Mouse (Mus musculus) stomach, embryonic 14.5 days (tissue): ENCODE measurements around the gene Ass1. TPM values are rescaled to one million over a fixed set of nuclear protein-coding genes. Genes with fewer than 3 reads are reported as not detected.

ENCODE experiments used
- ATAC-seq: fragments of 200-750 bp; cut with Nextera tagmentation; 2 replicates; pipeline ENCODE4 v1.8.0; 2017; ENCODE audit warnings: low read depth, moderate TSS enrichment; ENCODE audit not compliant: insufficient number of reproducible peaks, insufficient read depth, low FRiP score
- H3K27ac ChIP-seq: fragments of 300-500 bp; sonication (generic); 2 replicates; pipeline ENCODE4 v1.5.1; 2014; ENCODE audit warnings: mild to moderate bottlenecking, low read length, moderate library complexity, mixed read lengths
- H3K27me3 ChIP-seq: fragments of 300-500 bp; sonication (generic); 2 replicates; pipeline ENCODE4 v1.6.1; 2014; ENCODE audit warnings: low read length, control low read depth, mixed read lengths; ENCODE audit not compliant: control insufficient read depth, insufficient read depth
- H3K36me3 ChIP-seq: fragments of 300-500 bp; sonication (generic); 2 replicates; pipeline ENCODE4 v1.6.1; 2014; ENCODE audit warnings: mild to moderate bottlenecking, control low read depth, low read length, moderate library complexity, mixed read lengths; ENCODE audit not compliant: control insufficient read depth, insufficient read depth
- H3K4me1 ChIP-seq: fragments of 300-500 bp; sonication (generic); 2 replicates; pipeline ENCODE4 v1.6.1; 2014; ENCODE audit warnings: low read length, control low read depth, mixed read lengths; ENCODE audit not compliant: control insufficient read depth, insufficient read depth
- H3K4me2 ChIP-seq: fragments of 300-500 bp; sonication (generic); replicated peaks from 2 replicates; pipeline ENCODE4 v1.6.1; 2014; ENCODE audit warnings: low read depth, low read length, control low read depth
- H3K4me3 ChIP-seq: fragments of 300-500 bp; sonication (generic); 2 replicates; pipeline ENCODE4 v1.5.1; 2014; ENCODE audit warnings: low read depth, low read length, control low read depth
- H3K9ac ChIP-seq: fragments of 300-500 bp; sonication (generic); replicated peaks from 2 replicates; pipeline ENCODE4 v1.6.1; 2014; ENCODE audit warnings: low read depth, mild to moderate bottlenecking, control low read depth, low read length, moderate library complexity, mixed read lengths
- H3K9me3 ChIP-seq: fragments of 300-500 bp; sonication (generic); 2 replicates; pipeline ENCODE4 v1.6.1; 2016; ENCODE audit warnings: low read depth, low read length, control low read depth; ENCODE audit not compliant: control insufficient read depth
- WGBS: fragments of 180-500 bp; shearing (Covaris S2); extraction: QIAGEN DNeasy Blood & Tissue Kit; methylation state at CpG from one replicate; pipeline ENCODE4 v1.1.7; 2014; 5-methylcytosine and 5-hydroxymethylcytosine counted together
- polyA plus RNA-seq: library from polyadenylated mRNA; unstranded; fragments of >200 nt; fragmentation: Nextera tagmentation; extraction: Ambion mirVana; gene quantifications from 2 replicates; pipeline ENCODE4 v1.2.1, GENCODE M21; 2014

Gene Ass1
- polyA plus RNA-seq, 1 experiment from 2014 or later, result 34.3 TPM

- H3K9ac ChIP-seq, result no peak overlapping the region
- no peaks in the 10 kb centered on the region for H3K4me1 ChIP-seq
- H3K36me3 ChIP-seq, result no peaks in the 10 kb centered on the region
- no peaks in the 10 kb centered on the region for H3K27me3 ChIP-seq
- 29% methylated on average over 8 of the region's 8 CpGs for WGBS
- no peak overlapping the region for H3K4me3 ChIP-seq
- no peak overlapping the region for H3K4me2 ChIP-seq
- no peak overlapping the region for H3K27ac ChIP-seq
- peak; percentile 62 for ATAC-seq
- H3K9me3 ChIP-seq, result no peaks in the 10 kb centered on the region
Measured at GRCm38 (mm10) chr2:31482914-31483575, 13.0 kb downstream of the Ass1 start.

- no peak overlapping the region for H3K4me3 ChIP-seq
- H3K4me2 ChIP-seq, result no peak overlapping the region
- no peaks in the 10 kb centered on the region for H3K27me3 ChIP-seq
- no peak overlapping the region for H3K9ac ChIP-seq
- H3K36me3 ChIP-seq, result no peaks in the 10 kb centered on the region
- no peaks in the 10 kb centered on the region for H3K4me1 ChIP-seq
- 31% methylated on average over 5 of the region's 5 CpGs for WGBS
- no peaks in the 10 kb centered on the region for H3K9me3 ChIP-seq
- H3K27ac ChIP-seq, result no peak overlapping the region
- ATAC-seq, result no peak
Measured at GRCm38 (mm10) chr2:31484187-31484586, 14.2 kb downstream of the Ass1 start.

GRCm38 (mm10) chr2:31489166-31489565 lies 19.2 kb downstream of the Ass1 start:
- ATAC-seq, result no peak
- no peaks in the 10 kb centered on the region for H3K9me3 ChIP-seq
- no peak overlapping the region for H3K9ac ChIP-seq
- H3K4me2 ChIP-seq, result no peak overlapping the region
- H3K4me3 ChIP-seq, result no peak overlapping the region
- H3K27me3 ChIP-seq, result no peaks in the 10 kb centered on the region
- no peaks in the 10 kb centered on the region for H3K36me3 ChIP-seq
- H3K4me1 ChIP-seq, result no peaks in the 10 kb centered on the region
- WGBS, result 34% methylated on average over 12 of the region's 12 CpGs
- H3K27ac ChIP-seq, result no peak overlapping the region

- WGBS, result 86% methylated on average over 2 of the region's 2 CpGs
- no peak for ATAC-seq
- H3K4me1 ChIP-seq, result 0 out of 2 replicates have a peak, but pooled peaks cover 3% of the 10 kb centered on the region
- H3K4me3 ChIP-seq, result no peak overlapping the region
- H3K9ac ChIP-seq, result no peak overlapping the region
- no peaks in the 10 kb centered on the region for H3K9me3 ChIP-seq
- H3K4me2 ChIP-seq, result no peak overlapping the region
- H3K27ac ChIP-seq, result no peak overlapping the region
- no peaks in the 10 kb centered on the region for H3K27me3 ChIP-seq
- H3K36me3 ChIP-seq, result no peaks in the 10 kb centered on the region
Measured at GRCm38 (mm10) chr2:31490556-31490955, 20.5 kb downstream of the Ass1 start.

- no peaks in the 10 kb centered on the region for H3K9me3 ChIP-seq
- no peak overlapping the region for H3K4me3 ChIP-seq
- H3K4me2 ChIP-seq, result no peak overlapping the region
- 92% methylated on average over 8 of the region's 8 CpGs for WGBS
- no peak for ATAC-seq
- no peaks in the 10 kb centered on the region for H3K27me3 ChIP-seq
- H3K36me3 ChIP-seq, result no peaks in the 10 kb centered on the region
- H3K4me1 ChIP-seq, result 0 out of 2 replicates have a peak, but pooled peaks cover 6% of the 10 kb centered on the region
- H3K27ac ChIP-seq, result no peak overlapping the region
- no peak overlapping the region for H3K9ac ChIP-seq
Measured at GRCm38 (mm10) chr2:31492308-31492707, 22.3 kb downstream of the Ass1 start.

- no peaks in the 10 kb centered on the region for H3K9me3 ChIP-seq
- H3K4me1 ChIP-seq, result 0 out of 2 replicates have a peak, but pooled peaks cover 6% of the 10 kb centered on the region
- no peak for ATAC-seq
- no peaks in the 10 kb centered on the region for H3K27me3 ChIP-seq
- H3K4me3 ChIP-seq, result no peak overlapping the region
- 76% methylated on average over 11 of the region's 11 CpGs for WGBS
- no peak overlapping the region for H3K4me2 ChIP-seq
- no peaks in the 10 kb centered on the region for H3K36me3 ChIP-seq
- no peak overlapping the region for H3K9ac ChIP-seq
- H3K27ac ChIP-seq, result no peak overlapping the region
Measured at GRCm38 (mm10) chr2:31493243-31493642, 23.2 kb downstream of the Ass1 start.

- 75% methylated on average over 5 of the region's 5 CpGs for WGBS
- 0 out of 2 replicates have a peak, but pooled peaks cover 6% of the 10 kb centered on the region for H3K4me1 ChIP-seq
Measured at GRCm38 (mm10) chr2:31494315-31494714, 24.3 kb downstream of the Ass1 start.

GRCm38 (mm10) chr2:31495046-31495476 lies 25.1 kb downstream of the Ass1 start:
- no peak for ATAC-seq

More at GRCm38 (mm10) chr2:31494315-31494714, 24.3 kb downstream of the Ass1 start:
- no peak overlapping the region for H3K27ac ChIP-seq
- H3K9me3 ChIP-seq, result no peaks in the 10 kb centered on the region
- no peak overlapping the region for H3K9ac ChIP-seq
- H3K4me2 ChIP-seq, result no peak overlapping the region
- no peaks in the 10 kb centered on the region for H3K36me3 ChIP-seq
- H3K4me3 ChIP-seq, result no peak overlapping the region
- no peak for ATAC-seq
- H3K27me3 ChIP-seq, result no peaks in the 10 kb centered on the region

GRCm38 (mm10) chr2:31496141-31496540 lies 26.1 kb downstream of the Ass1 start:
- Histone ChIP-seq H3K4me1 (0 out of 2 replicates have a peak, but pooled peaks cover 6% of the 10 kb centered on the region), H3K4me3 (no peak overlapping the region), H3K36me3 (no peaks in the 10 kb centered on the region), H3K27me3 (no peaks in the 10 kb centered on the region), H3K9me3 (no peaks in the 10 kb centered on the region), H3K4me2 (no peak overlapping the region), H3K27ac (no peak overlapping the region), H3K9ac (no peak overlapping the region)
- ATAC-seq, result no peak
- 5% methylated on average over 1 of the region's 1 CpGs for WGBS

More at GRCm38 (mm10) chr2:31495046-31495476, 25.1 kb downstream of the Ass1 start:
- H3K4me2 ChIP-seq, result no peak overlapping the region
- H3K36me3 ChIP-seq, result no peaks in the 10 kb centered on the region
- no peak overlapping the region for H3K4me3 ChIP-seq
- no peak overlapping the region for H3K27ac ChIP-seq
- H3K27me3 ChIP-seq, result no peaks in the 10 kb centered on the region
- no peaks in the 10 kb centered on the region for H3K9me3 ChIP-seq
- 65% methylated on average over 13 of the region's 13 CpGs for WGBS
- H3K9ac ChIP-seq, result no peak overlapping the region
- H3K4me1 ChIP-seq, result 0 out of 2 replicates have a peak, but pooled peaks cover 6% of the 10 kb centered on the region
